Mouse (Mus musculus): Measurements from ENCODE around the gene Eva1c. TPM values are rescaled to one million over a fixed set of nuclear protein-coding genes. Genes with fewer than 3 reads are reported as not detected.

The Eva1c gene
- 0.79 and 1.2 TPM in 2 replicates for polyA plus RNA-seq (2012; rRNA removed)

GRCm38 (mm10) chr16:90826457-90826856, at the start of gene Eva1c:
Gene Eva1c (plus strand): TSS chr16:90826719.

DNA sequence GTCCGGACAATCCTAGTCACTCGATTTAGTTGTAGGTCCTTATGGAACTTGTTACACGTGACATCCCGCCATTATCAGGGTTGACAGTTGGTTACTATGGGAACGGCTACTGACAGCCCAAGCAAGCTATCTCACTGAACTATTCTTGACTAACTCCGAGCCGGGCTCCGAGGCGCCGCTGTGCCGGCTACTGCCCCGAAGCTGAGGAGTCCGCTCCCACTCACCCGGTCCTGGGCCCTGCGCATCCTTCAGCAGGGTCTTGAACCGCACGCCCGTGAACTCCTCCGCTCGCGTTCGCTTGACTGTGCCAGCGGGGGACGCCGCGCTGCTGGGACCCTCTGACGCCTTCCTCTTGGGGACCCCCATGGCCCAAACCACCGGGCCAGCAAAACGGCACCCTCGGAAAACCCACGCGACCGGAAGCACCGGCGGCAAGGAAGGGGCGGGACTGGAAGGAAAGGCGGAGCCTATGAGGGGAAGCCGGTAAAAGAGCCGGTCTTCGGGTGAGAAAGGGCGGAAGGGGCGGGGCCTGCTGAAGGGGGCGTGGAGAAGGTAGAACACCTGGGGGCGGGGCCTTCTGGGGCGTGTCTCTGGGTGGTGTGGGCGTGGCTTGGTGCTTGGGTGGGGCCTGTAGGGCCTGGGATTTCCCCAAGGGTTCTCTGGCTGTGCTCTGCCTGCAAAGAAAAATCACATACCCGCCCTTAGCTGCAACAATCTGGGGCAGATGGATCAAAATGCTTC, 16.4 kb upstream of the Eva1c start, which contains the start of gene Urb1:
Gene Urb1 (minus strand): TSS at position 439 of the 741 bp plus-strand sequence.

DNA sequence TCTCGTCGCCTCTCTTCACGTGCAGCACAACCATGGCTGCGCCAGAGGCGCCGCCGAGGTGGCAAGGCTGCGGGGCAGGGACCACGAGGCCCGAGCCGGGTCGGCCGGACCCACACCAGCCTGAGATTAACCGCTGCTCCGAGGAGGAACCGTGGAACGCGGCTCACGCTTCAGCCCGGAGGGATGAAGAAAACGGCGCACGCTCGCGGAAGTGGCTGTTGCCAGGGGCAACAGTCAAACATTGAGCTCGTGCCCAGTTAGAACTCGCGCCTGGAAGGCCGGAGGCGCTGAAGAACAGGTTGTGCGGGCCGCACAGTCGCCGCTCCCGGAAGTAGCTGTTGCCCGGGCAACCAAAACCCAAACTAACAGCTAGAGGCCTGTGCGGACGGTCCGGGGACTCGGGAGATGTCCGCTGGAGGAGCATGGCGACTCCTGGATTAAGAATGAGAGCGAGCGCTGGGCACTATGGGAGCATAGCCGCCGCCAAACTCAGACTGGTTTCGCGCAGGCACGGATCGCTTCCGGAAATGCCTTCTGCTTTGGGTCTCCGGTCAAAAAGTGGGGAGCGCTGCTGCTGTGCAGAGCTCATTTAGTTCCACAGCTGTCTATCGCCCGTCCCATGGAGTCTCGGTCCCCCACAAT, 108.3 kb downstream of the Eva1c start, which contains the start of gene Cfap298:
Gene Cfap298 (minus strand): TSS at position 428 of the 642 bp plus-strand sequence.

Other genes starting within 250 kb of the Eva1c start
- 64.4 and 77.3 TPM in 2 replicates for gene Mis18a, start 99.3 kb upstream of the Eva1c start, polyA plus RNA-seq (2012; rRNA removed)
- 3.0 TPM in 2 replicates for gene Mrap, start 88.5 kb upstream of the Eva1c start, polyA plus RNA-seq (2012; rRNA removed)
- gene Urb1, start 16.3 kb upstream of the Eva1c start, polyA plus RNA-seq (2012; rRNA removed), result 8.8 and 9.1 TPM in 2 replicates
- gene Cfap298, start 108.4 kb downstream of the Eva1c start, polyA plus RNA-seq (2012; rRNA removed), result 21.5 and 76.0 TPM in 2 replicates
- gene Synj1, start 184.6 kb downstream of the Eva1c start, polyA plus RNA-seq (2012; rRNA removed), result 19.1 and 26.5 TPM in 2 replicates
- 149 and 168 TPM in 2 replicates for gene Paxbp1, start 217.8 kb downstream of the Eva1c start, polyA plus RNA-seq (2012; rRNA removed)